ENCODE assay signal across 23 mouse cellular contexts in the genomic region with DNA sequence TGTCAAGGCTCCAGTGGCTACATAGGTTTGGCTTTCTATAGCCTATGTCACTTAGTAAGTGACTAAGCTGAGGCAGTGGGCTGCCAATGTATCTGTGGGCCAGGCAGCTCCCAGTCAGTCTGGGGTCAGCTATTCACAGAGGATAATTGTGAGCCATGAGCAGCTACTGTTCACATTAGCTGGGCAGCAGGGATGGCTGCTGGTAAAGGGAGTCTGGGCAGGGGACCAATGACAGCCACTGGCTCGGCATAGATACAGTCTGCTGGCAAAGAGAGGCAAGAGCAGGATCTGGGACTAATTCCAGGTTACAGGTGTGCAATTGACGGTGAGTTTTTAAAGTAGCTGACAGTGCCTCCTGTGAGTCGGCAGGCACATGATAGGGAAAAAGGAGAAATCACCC.
DNase-seq lines count a peak whose midpoint lies in the region; ATAC-seq and TF ChIP-seq lines count a peak whose summit lies in the region.
"Had no signal": no experiment of that assay in that cellular context is flagged by ENCODE, and none has a peak within 500 bp of the region (broad histone marks: within the 10 kb centered on the region; RNA-seq: fewer than 3 reads in every experiment).

No protein-coding gene starts in this region.

- H3K27ac ChIP-seq in cerebellum, adult 2 months (ENCODE audit: insufficient read depth, low read length), result no peak overlapping the region
- H3K27ac ChIP-seq in layer of hippocampus, adult 2 months, result peak overlapping the region; percentile 1; the same call in 1 of the 2 replicates
- no peak overlapping the region for H3K27ac ChIP-seq in neural tube, embryonic 15.5 days (replicated peaks)
- H3K27ac ChIP-seq: embryonic facial prominence, embryonic 15.5 days; gastrocnemius, adult 2 months; heart, embryonic 13.5 days; intestine, embryonic 15.5 days had no signal

- no peaks in the 10 kb centered on the region for H3K9me3 ChIP-seq in neural tube, embryonic 15.5 days (replicated peaks)
- H3K9me3 ChIP-seq: embryonic facial prominence, embryonic 15.5 days; G1E; heart, embryonic 13.5 days; intestine, embryonic 15.5 days had no signal

- 7% methylated on average over 3 of the region's 3 CpGs for WGBS in cerebellum, adult 2 months
- 81% methylated on average over 3 of the region's 3 CpGs for WGBS in neural tube, embryonic 15.5 days

- no peak overlapping the region for H3K4me2 ChIP-seq in neural tube, embryonic 15.5 days
- H3K4me2 ChIP-seq: embryonic facial prominence, embryonic 15.5 days; heart, embryonic 13.5 days; intestine, embryonic 15.5 days had no signal

- H3K4me1 ChIP-seq in cerebellum, adult 2 months (ENCODE audit: control insufficient read depth, insufficient read depth, low read length), result no peaks in the 10 kb centered on the region
- no peaks in the 10 kb centered on the region for H3K4me1 ChIP-seq in neural tube, embryonic 15.5 days
- H3K4me1 ChIP-seq: embryonic facial prominence, embryonic 15.5 days; heart, embryonic 13.5 days; intestine, embryonic 15.5 days had no signal

- peak; percentile 70 for ATAC-seq in neural tube, embryonic 15.5 days (ENCODE audit: low FRiP score)
- ATAC-seq: CD4-positive, CD25-positive, alpha-beta regulatory T cell, adult 4 months; intestine, embryonic 15.5 days had no signal

- H3K9ac ChIP-seq in neural tube, embryonic 15.5 days (replicated peaks), result no peak overlapping the region
- H3K9ac ChIP-seq: embryonic facial prominence, embryonic 15.5 days; heart, embryonic 13.5 days; intestine, embryonic 15.5 days had no signal

- no peak for TF ChIP-seq CTCF in cerebellum, adult 2 months (IDR thresholded peaks at IDR 0.05; ENCODE audit: borderline replicate concordance, insufficient read depth, low read depth, low read length)
- no peak for TF ChIP-seq CTCF in layer of hippocampus, adult 2 months (conservative IDR thresholded peaks at IDR 0.05)

- no peak for TF ChIP-seq POLR2A in cerebellum, adult 2 months (IDR thresholded peaks at IDR 0.05; ENCODE audit: borderline replicate concordance, insufficient read depth, low read length)

- H3K36me3 ChIP-seq in neural tube, embryonic 15.5 days, result no peaks in the 10 kb centered on the region
- H3K36me3 ChIP-seq: embryonic facial prominence, embryonic 15.5 days; G1E; heart, embryonic 13.5 days; intestine, embryonic 15.5 days had no signal

- H3K4me3 ChIP-seq in cerebellum, adult 2 months (replicated peaks; ENCODE audit: insufficient read depth, low read depth, low read length), result no peak overlapping the region
- no peak overlapping the region for H3K4me3 ChIP-seq in layer of hippocampus, adult 2 months
- no peak overlapping the region for H3K4me3 ChIP-seq in neural tube, embryonic 15.5 days (replicated peaks)
- H3K4me3 ChIP-seq: embryonic facial prominence, embryonic 15.5 days; erythroblast, embryonic 14.5 days; gastrocnemius, adult 2 months; heart, embryonic 13.5 days; intestine, embryonic 15.5 days had no signal

- peak; percentile 76 to 79 for DNase-seq in cerebellum, postnatal 10 days
- no peak for DNase-seq in cerebellum, adult 2 months
- peak; percentile 35 for DNase-seq in heart, adult 11 months
- DNase-seq in heart, postnatal 4 days, result no peak
- DNase-seq in layer of hippocampus, adult 2 months (ENCODE audit: low spot score in 2 of 2), result no peak
- no peak for DNase-seq in layer of hippocampus, adult 9-11 months
- DNase-seq in neural tube, embryonic 10.5 days (ENCODE audit: extremely low spot score, low spot score), result no peak
- DNase-seq: adrenal gland, adult 8-10 months; adrenal gland, postnatal 36 days; B cell, adult 2 months; cerebellum, adult 11 months; cerebellum, adult 9-11 months; embryo, embryonic 11 days; gastrocnemius, adult 2 months; gastrocnemius, postnatal 25 days; heart, postnatal 36 days had no signal

- no peaks in the 10 kb centered on the region for H3K27me3 ChIP-seq in cerebellum, adult 2 months (ENCODE audit: control insufficient read depth, insufficient read depth, low read length)
- no peaks in the 10 kb centered on the region for H3K27me3 ChIP-seq in neural tube, embryonic 15.5 days (replicated peaks)
- H3K27me3 ChIP-seq: embryonic facial prominence, embryonic 15.5 days; heart, embryonic 13.5 days; intestine, embryonic 15.5 days had no signal

Comparison
In these comparisons a context has a peak if more than half of its experiments do, and no peak if none do; other contexts are left out.
1. DNase-seq: peak in cerebellum, postnatal 10 days (2 of 2) and heart, adult 11 months (single experiment); none in cerebellum, adult 2 months (0 of 2), heart, postnatal 4 days (single experiment), layer of hippocampus, adult 2 months (0 of 2), layer of hippocampus, adult 9-11 months (single experiment) and neural tube, embryonic 10.5 days (single experiment).